Mouse (Mus musculus): ENCODE results near the gene Kif26b. TPM values are rescaled to one million over a fixed set of nuclear protein-coding genes. Genes with fewer than 3 reads are reported as not detected.

Kif26b gene
- polyA plus RNA-seq, 1 experiment from 2014 or later = 0.05 TPM

DNA sequence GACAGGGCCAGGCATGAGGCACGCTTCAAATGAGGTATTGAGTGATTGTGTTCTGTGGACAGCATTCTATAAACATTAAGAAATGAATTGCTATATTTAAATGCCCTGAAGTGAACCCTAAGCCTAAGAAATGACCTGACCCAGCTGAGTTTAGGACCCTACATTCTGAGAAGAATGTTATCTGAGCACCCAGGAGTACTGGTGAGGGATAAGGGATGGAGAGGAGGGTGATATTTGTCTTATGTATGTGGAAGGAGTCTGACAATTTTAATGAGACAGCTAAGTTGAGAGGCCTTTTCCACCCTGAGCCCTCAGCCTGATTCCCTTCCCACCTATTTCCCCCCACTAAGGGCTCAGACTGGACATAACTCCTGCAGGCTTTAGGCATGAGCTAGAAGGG, 179.4 kb downstream of the Kif26b start:
- Histone ChIP-seq H3K4me1 (ENCODE audit: control insufficient read depth, low read depth, low read length) (peaks cover 28% of the 10 kb centered on the region), H3K9ac (ENCODE audit: low read depth, low read length) (no peak overlapping the region), H3K36me3 (ENCODE audit: control insufficient read depth, insufficient read depth) (no peaks in the 10 kb centered on the region), H3K9me3 (replicated peaks; ENCODE audit: control insufficient read depth, low read length) (no peaks in the 10 kb centered on the region), H3K4me2 (ENCODE audit: low read depth, low read length) (no peak overlapping the region), H3K27me3 (ENCODE audit: control insufficient read depth, insufficient read depth, low read depth, low read length) (no peaks in the 10 kb centered on the region), H3K27ac (ENCODE audit: low read length) (no peak overlapping the region), H3K4me3 (ENCODE audit: low read depth, low read length) (no peak overlapping the region)
- no peak for ATAC-seq (ENCODE audit: low read depth)
- 52% methylated on average over 1 of the region's 1 CpGs for WGBS (ENCODE audit: insufficient replicate concordance)

- peak; percentile 94 for ATAC-seq (ENCODE audit: low read depth)
- Histone ChIP-seq H3K9me3 (replicated peaks; ENCODE audit: control insufficient read depth, low read length) (no peaks in the 10 kb centered on the region), H3K4me2 (ENCODE audit: low read depth, low read length) (peak overlapping the region; percentile 19), H3K9ac (ENCODE audit: low read depth, low read length) (no peak overlapping the region), H3K36me3 (ENCODE audit: control insufficient read depth, insufficient read depth) (no peaks in the 10 kb centered on the region), H3K27ac (ENCODE audit: low read length) (peak overlapping the region; percentile 66; the same call in 1 of the 2 replicates), H3K4me3 (ENCODE audit: low read depth, low read length) (no peak overlapping the region), H3K27me3 (ENCODE audit: control insufficient read depth, insufficient read depth, low read depth, low read length) (no peaks in the 10 kb centered on the region), H3K4me1 (ENCODE audit: control insufficient read depth, low read depth, low read length) (peaks cover 30% of the 10 kb centered on the region)
- WGBS (ENCODE audit: insufficient replicate concordance) = 27% methylated on average over 9 of the region's 9 CpGs
Measured at GRCm38 (mm10) chr1:178712189-178712873, 183.4 kb downstream of the Kif26b start.

GRCm38 (mm10) chr1:178714209-178714608, 185.3 kb downstream of the Kif26b start:
- Histone ChIP-seq H3K4me3 (ENCODE audit: low read depth, low read length) (no peak overlapping the region), H3K27ac (ENCODE audit: low read length) (no peak overlapping the region), H3K4me2 (ENCODE audit: low read depth, low read length) (no peak overlapping the region), H3K36me3 (ENCODE audit: control insufficient read depth, insufficient read depth) (no peaks in the 10 kb centered on the region), H3K27me3 (ENCODE audit: control insufficient read depth, insufficient read depth, low read depth, low read length) (no peaks in the 10 kb centered on the region), H3K9me3 (replicated peaks; ENCODE audit: control insufficient read depth, low read length) (no peaks in the 10 kb centered on the region), H3K4me1 (ENCODE audit: control insufficient read depth, low read depth, low read length) (peaks cover 18% of the 10 kb centered on the region), H3K9ac (ENCODE audit: low read depth, low read length) (no peak overlapping the region)
- ATAC-seq (ENCODE audit: low read depth) = no peak
- 77% methylated on average over 5 of the region's 5 CpGs for WGBS (ENCODE audit: insufficient replicate concordance)

GRCm38 (mm10) chr1:178716411-178716810, 187.5 kb downstream of the Kif26b start:
- no peak overlapping the region for H3K4me2 ChIP-seq (ENCODE audit: low read depth, low read length)
- peaks cover 15% of the 10 kb centered on the region for H3K4me1 ChIP-seq (ENCODE audit: control insufficient read depth, low read depth, low read length)
- ATAC-seq (ENCODE audit: low read depth) = no peak
- no peak overlapping the region for H3K9ac ChIP-seq (ENCODE audit: low read depth, low read length)
- H3K36me3 ChIP-seq (ENCODE audit: control insufficient read depth, insufficient read depth) = no peaks in the 10 kb centered on the region
- no peak overlapping the region for H3K27ac ChIP-seq (ENCODE audit: low read length)
- no peaks in the 10 kb centered on the region for H3K27me3 ChIP-seq (ENCODE audit: control insufficient read depth, insufficient read depth, low read depth, low read length)
- WGBS (ENCODE audit: insufficient replicate concordance) = 65% methylated on average over 2 of the region's 2 CpGs
- no peaks in the 10 kb centered on the region for H3K9me3 ChIP-seq (replicated peaks; ENCODE audit: control insufficient read depth, low read length)
- no peak overlapping the region for H3K4me3 ChIP-seq (ENCODE audit: low read depth, low read length)

- Histone ChIP-seq H3K9ac (ENCODE audit: low read depth, low read length) (no peak overlapping the region), H3K27me3 (ENCODE audit: control insufficient read depth, insufficient read depth, low read depth, low read length) (no peaks in the 10 kb centered on the region), H3K4me2 (ENCODE audit: low read depth, low read length) (no peak overlapping the region), H3K9me3 (replicated peaks; ENCODE audit: control insufficient read depth, low read length) (no peaks in the 10 kb centered on the region), H3K4me1 (ENCODE audit: control insufficient read depth, low read depth, low read length) (no peaks in the 10 kb centered on the region), H3K4me3 (ENCODE audit: low read depth, low read length) (no peak overlapping the region), H3K36me3 (ENCODE audit: control insufficient read depth, insufficient read depth) (no peaks in the 10 kb centered on the region), H3K27ac (ENCODE audit: low read length) (no peak overlapping the region)
- 48% methylated on average over 2 of the region's 2 CpGs for WGBS (ENCODE audit: insufficient replicate concordance)
- ATAC-seq (ENCODE audit: low read depth) = no peak
Measured at GRCm38 (mm10) chr1:178720821-178721220, 191.9 kb downstream of the Kif26b start.

- H3K4me2 ChIP-seq (ENCODE audit: low read depth, low read length) = no peak overlapping the region
- H3K36me3 ChIP-seq (ENCODE audit: control insufficient read depth, insufficient read depth) = no peaks in the 10 kb centered on the region
- no peaks in the 10 kb centered on the region for H3K9me3 ChIP-seq (replicated peaks; ENCODE audit: control insufficient read depth, low read length)
- 61% methylated on average over 4 of the region's 4 CpGs for WGBS (ENCODE audit: insufficient replicate concordance)
- no peak overlapping the region for H3K27ac ChIP-seq (ENCODE audit: low read length)
- no peaks in the 10 kb centered on the region for H3K4me1 ChIP-seq (ENCODE audit: control insufficient read depth, low read depth, low read length)
- H3K27me3 ChIP-seq (ENCODE audit: control insufficient read depth, insufficient read depth, low read depth, low read length) = no peaks in the 10 kb centered on the region
- no peak overlapping the region for H3K4me3 ChIP-seq (ENCODE audit: low read depth, low read length)
- H3K9ac ChIP-seq (ENCODE audit: low read depth, low read length) = no peak overlapping the region
- ATAC-seq (ENCODE audit: low read depth) = no peak
Measured at GRCm38 (mm10) chr1:178722793-178723192, 193.9 kb downstream of the Kif26b start.

DNA sequence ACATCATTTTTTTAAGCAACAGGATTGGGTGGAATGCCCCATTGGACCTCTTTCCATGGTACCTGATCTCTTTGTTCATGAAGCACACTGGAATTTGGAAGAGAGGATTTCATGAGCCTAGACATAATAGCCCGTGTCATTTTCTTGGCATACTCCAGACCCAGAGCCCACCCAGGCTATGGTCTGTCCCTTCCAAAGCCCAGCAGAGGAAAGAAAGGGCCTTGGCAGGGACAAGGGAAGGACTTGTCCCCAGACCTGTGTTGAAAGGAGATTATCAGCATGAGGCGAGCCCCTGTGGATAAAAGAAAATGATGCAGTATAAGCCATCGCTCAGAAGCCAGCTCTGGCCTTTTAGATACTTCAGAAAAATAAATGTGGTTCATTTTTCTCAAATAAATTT, 196.6 kb downstream of the Kif26b start:
- no peak for ATAC-seq (ENCODE audit: low read depth)
- no peak overlapping the region for H3K4me2 ChIP-seq (ENCODE audit: low read depth, low read length)
- no peaks in the 10 kb centered on the region for H3K27me3 ChIP-seq (ENCODE audit: control insufficient read depth, insufficient read depth, low read depth, low read length)
- H3K36me3 ChIP-seq (ENCODE audit: control insufficient read depth, insufficient read depth) = no peaks in the 10 kb centered on the region
- no peaks in the 10 kb centered on the region for H3K9me3 ChIP-seq (replicated peaks; ENCODE audit: control insufficient read depth, low read length)
- 58% methylated on average over 3 of the region's 3 CpGs for WGBS (ENCODE audit: insufficient replicate concordance)
- no peak overlapping the region for H3K4me3 ChIP-seq (ENCODE audit: low read depth, low read length)
- no peak overlapping the region for H3K27ac ChIP-seq (ENCODE audit: low read length)
- H3K9ac ChIP-seq (ENCODE audit: low read depth, low read length) = no peak overlapping the region
- no peaks in the 10 kb centered on the region for H3K4me1 ChIP-seq (ENCODE audit: control insufficient read depth, low read depth, low read length)

DNA sequence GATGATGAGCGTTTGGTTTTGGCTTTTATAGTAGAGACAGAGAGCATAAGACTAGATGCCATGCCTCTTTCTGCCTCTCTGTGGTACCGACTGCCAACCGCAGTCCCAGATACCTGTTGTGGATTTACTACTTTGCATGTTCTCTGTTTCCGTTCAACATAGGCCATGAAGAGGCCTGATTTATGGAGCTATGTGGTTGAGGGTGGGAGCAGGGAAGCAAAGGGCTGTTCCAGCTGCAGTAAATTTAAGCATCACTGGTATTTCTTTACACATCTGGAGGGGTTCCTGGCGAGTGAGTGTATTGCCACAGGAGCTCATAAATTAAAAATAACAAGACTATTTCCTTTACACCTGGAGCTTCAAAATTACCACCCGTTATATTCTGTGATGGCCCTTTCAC, 199.3 kb downstream of the Kif26b start:
- Histone ChIP-seq H3K36me3 (ENCODE audit: control insufficient read depth, insufficient read depth) (no peaks in the 10 kb centered on the region), H3K4me2 (ENCODE audit: low read depth, low read length) (no peak overlapping the region), H3K4me1 (ENCODE audit: control insufficient read depth, low read depth, low read length) (no peaks in the 10 kb centered on the region), H3K9me3 (replicated peaks; ENCODE audit: control insufficient read depth, low read length) (no peaks in the 10 kb centered on the region), H3K27ac (ENCODE audit: low read length) (no peak overlapping the region), H3K4me3 (ENCODE audit: low read depth, low read length) (no peak overlapping the region), H3K27me3 (ENCODE audit: control insufficient read depth, insufficient read depth, low read depth, low read length) (no peaks in the 10 kb centered on the region), H3K9ac (ENCODE audit: low read depth, low read length) (no peak overlapping the region)
- ATAC-seq (ENCODE audit: low read depth) = no peak
- WGBS (ENCODE audit: insufficient replicate concordance) = 70% methylated on average over 6 of the region's 6 CpGs

DNA sequence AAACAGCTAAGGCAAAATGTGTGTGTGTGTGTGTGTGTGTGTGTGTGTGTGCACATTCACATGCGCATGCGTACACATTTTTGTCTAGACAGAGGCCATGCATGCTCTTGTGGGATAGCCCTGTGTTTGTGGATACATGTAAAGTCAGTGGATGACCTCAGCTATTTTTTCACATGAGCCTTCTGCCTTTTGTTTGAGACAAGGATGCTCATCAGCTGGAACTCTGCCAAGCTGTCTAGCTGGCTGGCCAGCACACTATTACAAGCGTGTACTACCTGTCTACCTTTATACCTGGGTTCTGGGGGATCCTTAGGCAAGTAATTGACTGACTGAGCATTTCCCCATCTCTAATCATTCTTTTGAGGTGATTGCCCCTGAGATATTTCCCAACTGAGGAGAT, 201.3 kb downstream of the Kif26b start:
- Histone ChIP-seq H3K9me3 (replicated peaks; ENCODE audit: control insufficient read depth, low read length) (no peaks in the 10 kb centered on the region), H3K27ac (ENCODE audit: low read length) (no peak overlapping the region), H3K9ac (ENCODE audit: low read depth, low read length) (no peak overlapping the region), H3K4me1 (ENCODE audit: control insufficient read depth, low read depth, low read length) (no peaks in the 10 kb centered on the region), H3K4me3 (ENCODE audit: low read depth, low read length) (no peak overlapping the region), H3K27me3 (ENCODE audit: control insufficient read depth, insufficient read depth, low read depth, low read length) (no peaks in the 10 kb centered on the region), H3K36me3 (ENCODE audit: control insufficient read depth, insufficient read depth) (no peaks in the 10 kb centered on the region), H3K4me2 (ENCODE audit: low read depth, low read length) (no peak overlapping the region)
- ATAC-seq (ENCODE audit: low read depth) = no peak
- 79% methylated on average over 3 of the region's 3 CpGs for WGBS (ENCODE audit: insufficient replicate concordance)

Measured in liver, embryonic 16.5 days (tissue).